8 mouse cellular contexts compared by ENCODE assay signal in the genomic region with DNA sequence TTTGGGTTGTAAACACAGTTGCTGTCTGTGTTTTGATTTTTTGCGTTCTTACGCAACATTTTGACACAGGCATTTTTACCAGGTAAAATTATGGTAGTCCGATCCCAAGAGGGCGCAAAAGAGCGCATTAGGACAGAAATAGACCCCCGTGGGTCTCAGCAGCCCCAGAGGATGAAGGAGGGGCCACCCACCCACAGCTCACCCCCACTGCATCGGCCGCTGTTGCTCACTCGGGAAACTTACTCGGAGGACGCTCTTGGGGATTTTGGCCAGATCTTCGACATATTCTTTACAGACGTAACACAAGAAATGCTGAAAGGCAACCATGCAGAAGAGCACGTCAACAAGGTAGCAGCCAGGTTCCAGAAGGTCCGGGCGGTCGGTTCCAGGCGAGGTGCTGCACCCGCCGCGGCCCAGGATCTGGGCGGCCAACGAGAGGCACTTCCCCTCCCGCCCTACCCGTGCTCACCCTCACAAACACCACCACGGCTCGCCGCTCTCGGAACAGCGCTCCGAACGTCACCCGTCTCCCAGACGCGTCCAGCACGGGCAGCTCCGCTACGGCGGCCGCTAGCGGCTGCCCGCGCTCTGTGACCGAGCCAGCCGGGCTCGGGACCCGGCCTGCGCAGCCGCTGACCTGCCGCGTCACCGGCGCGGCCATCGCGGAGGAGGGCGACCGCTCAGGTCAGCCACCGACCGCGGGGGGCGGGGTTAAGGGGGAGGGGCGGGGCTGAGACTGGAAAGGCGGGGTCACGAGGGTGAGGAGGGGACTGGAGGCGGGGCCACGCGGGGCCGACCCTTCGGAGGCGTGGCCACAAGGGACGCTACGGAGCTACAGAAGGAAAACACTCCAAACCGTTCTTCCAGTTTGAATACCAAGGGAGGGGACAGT. TPM values are rescaled to one million over a fixed set of nuclear protein-coding genes. Genes with fewer than 3 reads are reported as not detected.
DNase-seq lines count a peak whose midpoint lies in the region; ATAC-seq and TF ChIP-seq lines count a peak whose summit lies in the region.

A gene (minus strand): TSS at position 687 of the 892 bp plus-strand sequence.

- WGBS in heart, embryonic 10.5 days, result under 1% methylated on average over 70 of the region's 74 CpGs
- under 1% methylated on average over 74 of the region's 74 CpGs for WGBS in kidney, embryonic 14.5 days
- under 1% methylated on average over 73 of the region's 74 CpGs for WGBS in limb, embryonic 15.5 days
- WGBS in midbrain, postnatal 0 days, result 1% methylated on average over 59 of the region's 74 CpGs

- H3K79me3 ChIP-seq in C2C12 (ENCODE audit: low read depth), result peaks cover 1% of the 10 kb centered on the region

- TF ChIP-seq POLR2A in brain, embryonic 14.5 days (IDR thresholded peaks at IDR 0.05; ENCODE audit: borderline replicate concordance, extremely low read depth, insufficient read depth, insufficient read length, poor library complexity, severe bottlenecking), result peak; percentile 82

- peak within 1 kb of the TSS; percentile 80 for H3ac ChIP-seq in C2C12 (ENCODE audit: control insufficient read depth, insufficient read length, low read depth)

- H3K4me2 ChIP-seq in kidney, embryonic 14.5 days (replicated peaks; ENCODE audit: low read depth, low read length), result peak within 1 kb of the TSS; percentile 65
- peak within 1 kb of the TSS; percentile 53 for H3K4me2 ChIP-seq in limb, embryonic 15.5 days
- H3K4me2 ChIP-seq in midbrain, postnatal 0 days (ENCODE audit: low read depth, low read length, poor library complexity, severe bottlenecking), result peak within 1 kb of the TSS; percentile 47

- TF ChIP-seq CTCF in C2C12 (IDR thresholded peaks at IDR 0.05; ENCODE audit: control insufficient read depth, insufficient read depth, insufficient read length), result peak; percentile 34
- TF ChIP-seq CTCF in brain, embryonic 14.5 days (IDR thresholded peaks at IDR 0.05; ENCODE audit: borderline replicate concordance, extremely low read depth, insufficient read depth, insufficient read length), result peak; percentile 46
- peak; percentile 62 for TF ChIP-seq CTCF in midbrain, postnatal 0 days (IDR thresholded peaks at IDR 0.05)

- H3K27me3 ChIP-seq in C2C12 (ENCODE audit: control insufficient read depth, insufficient read depth, insufficient read length), result no peaks in the 10 kb centered on the region
- H3K27me3 ChIP-seq in heart, embryonic 10.5 days (ENCODE audit: insufficient read depth, poor library complexity, severe bottlenecking), result no peaks in the 10 kb centered on the region
- no peaks in the 10 kb centered on the region for H3K27me3 ChIP-seq in kidney, embryonic 14.5 days (ENCODE audit: control insufficient read depth, insufficient read depth, low read length)
- H3K27me3 ChIP-seq in limb, embryonic 15.5 days, result 0 out of 2 replicates have a peak, but pooled peaks cover 3% of the 10 kb centered on the region
- H3K27me3 ChIP-seq in midbrain, postnatal 0 days (ENCODE audit: insufficient read depth, low read length), result no peaks in the 10 kb centered on the region

- no peaks in the 10 kb centered on the region for H3K9me3 ChIP-seq in heart, embryonic 10.5 days
- H3K9me3 ChIP-seq in kidney, embryonic 14.5 days (ENCODE audit: control insufficient read depth, low read length), result no peaks in the 10 kb centered on the region
- H3K9me3 ChIP-seq in limb, embryonic 15.5 days, result no peaks in the 10 kb centered on the region
- no peaks in the 10 kb centered on the region for H3K9me3 ChIP-seq in midbrain, postnatal 0 days (ENCODE audit: low read length)

- DNase-seq in brain, embryonic 14.5 days (ENCODE audit: low read depth), result peak; percentile 90
- DNase-seq in heart, embryonic 10.5 days (ENCODE audit: low spot score), result peak; percentile 98
- DNase-seq in midbrain, postnatal 0 days (ENCODE audit: low spot score), result peak; percentile 92
- peak; percentile 87 to 93 for DNase-seq in spleen, postnatal 10 days (ENCODE audit: low spot score in 2 of 2)

- peak; percentile 84 for ATAC-seq in erythroblast, adult 5-6 weeks (replicated peaks; ENCODE audit: low FRiP score, poor library complexity, severe bottlenecking)
- ATAC-seq in kidney, embryonic 14.5 days (ENCODE audit: low FRiP score, low TSS enrichment), result peak; percentile 90
- ATAC-seq in limb, embryonic 15.5 days (ENCODE audit: insufficient number of reproducible peaks, low FRiP score, low TSS enrichment, low read depth), result peak; percentile 88
- peak; percentile 93 for ATAC-seq in midbrain, postnatal 0 days (ENCODE audit: low FRiP score)

- H3K36me3 ChIP-seq in C2C12 (ENCODE audit: control insufficient read depth, insufficient read depth), result peaks cover 6% of the 10 kb centered on the region
- peaks cover 13% of the 10 kb centered on the region for H3K36me3 ChIP-seq in heart, embryonic 10.5 days
- H3K36me3 ChIP-seq in kidney, embryonic 14.5 days (ENCODE audit: control insufficient read depth, insufficient read depth, low read length), result peaks cover 8% of the 10 kb centered on the region; the same call in 1 of the 2 replicates
- peaks cover 8% of the 10 kb centered on the region; the same call in 1 of the 2 replicates for H3K36me3 ChIP-seq in limb, embryonic 15.5 days
- no peaks in the 10 kb centered on the region for H3K36me3 ChIP-seq in midbrain, postnatal 0 days (ENCODE audit: insufficient read depth, low read length)

- H3K79me2 ChIP-seq in C2C12 (ENCODE audit: control insufficient read depth, insufficient read depth), result peaks cover 8% of the 10 kb centered on the region

- H3K4me3 ChIP-seq in C2C12 (ENCODE audit: insufficient read depth, poor library complexity, severe bottlenecking), result peak within 1 kb of the TSS; percentile 60
- H3K4me3 ChIP-seq in heart, embryonic 10.5 days, result peak within 1 kb of the TSS; percentile 74
- H3K4me3 ChIP-seq in kidney, embryonic 14.5 days (ENCODE audit: low read length), result peak within 1 kb of the TSS; percentile 69
- H3K4me3 ChIP-seq in limb, embryonic 15.5 days, result peak within 1 kb of the TSS; percentile 67
- peak within 1 kb of the TSS; percentile 67 for H3K4me3 ChIP-seq in midbrain, postnatal 0 days (ENCODE audit: low read depth, low read length)

- H3K4me1 ChIP-seq in heart, embryonic 10.5 days, result peaks cover 28% of the 10 kb centered on the region; the same call in 1 of the 2 replicates
- no peaks in the 10 kb centered on the region; the same call in 1 of the 2 replicates for H3K4me1 ChIP-seq in kidney, embryonic 14.5 days (ENCODE audit: control insufficient read depth, insufficient read depth, low read length)
- H3K4me1 ChIP-seq in limb, embryonic 15.5 days, result peaks cover 16% of the 10 kb centered on the region
- H3K4me1 ChIP-seq in midbrain, postnatal 0 days (ENCODE audit: insufficient read depth, low read length), result no peaks in the 10 kb centered on the region

- peak within 1 kb of the TSS; percentile 67 for H3K9ac ChIP-seq in kidney, embryonic 14.5 days (ENCODE audit: low read depth, low read length)
- peak within 1 kb of the TSS; percentile 65 for H3K9ac ChIP-seq in limb, embryonic 15.5 days
- H3K9ac ChIP-seq in midbrain, postnatal 0 days (replicated peaks; ENCODE audit: low read length, poor library complexity, severe bottlenecking), result peak within 1 kb of the TSS; percentile 70

- peak within 1 kb of the TSS; percentile 94 for H3K27ac ChIP-seq in heart, embryonic 10.5 days
- H3K27ac ChIP-seq in kidney, embryonic 14.5 days (ENCODE audit: low read depth, low read length), result peak within 1 kb of the TSS; percentile 92
- peak within 1 kb of the TSS; percentile 89 for H3K27ac ChIP-seq in limb, embryonic 15.5 days
- peak within 1 kb of the TSS; percentile 72 for H3K27ac ChIP-seq in midbrain, postnatal 0 days (ENCODE audit: low read depth, low read length)

TF ChIP-seq in C2C12, 6 proteins besides CTCF, POLR2A, EP300 and RAD21:
- TF ChIP-seq CEBPB (IDR thresholded peaks at IDR 0.05; ENCODE audit: low read depth) (peak; percentile 87), MYOG (IDR thresholded peaks at IDR 0.05; ENCODE audit: control insufficient read depth, extremely low read depth, insufficient read length) (no peak), FOSL1 (IDR thresholded peaks at IDR 0.05; ENCODE audit: insufficient read depth, low read length, poor library complexity, severe bottlenecking) (no peak), USF1 (IDR thresholded peaks at IDR 0.05; ENCODE audit: low read depth) (no peak), MYOD1 (IDR thresholded peaks at IDR 0.05; ENCODE audit: control insufficient read depth, insufficient read length, low read depth) (no peak), MAX (IDR thresholded peaks at IDR 0.05) (no peak)

RNA-seq across cellular contexts. Expression of the gene that starts here (rescaled TPM):
- 8.3 TPM for polyA plus RNA-seq in C2C12 (2012; fragmentation: generic; extraction: Trizol)
- polyA plus RNA-seq in brain, embryonic 14.5 days (2012; rRNA removed), result 4.7 and 5.8 TPM in 2 replicates
- 3.1 and 6.5 TPM in 2 replicates for total RNA-seq in erythroblast, adult 5-6 weeks (2015; ENCODE audit: low replicate concordance)
- 11.8 and 13.0 TPM in 2 replicates for total RNA-seq in erythroblast, adult 5-6 weeks (2017; ENCODE audit: low replicate concordance)
- polyA plus RNA-seq in heart, embryonic 10.5 days (2016; fragmentation: Nextera tagmentation; extraction: Ambion mirVana), result 58.6 and 60.3 TPM in 2 replicates
- polyA plus RNA-seq in kidney, embryonic 14.5 days (2014; fragmentation: Nextera tagmentation; extraction: Ambion mirVana), result 32.7 and 47.0 TPM in 2 replicates
- 44.8 and 46.3 TPM in 2 replicates for polyA plus RNA-seq in limb, embryonic 15.5 days (2015; fragmentation: Nextera tagmentation; extraction: Ambion mirVana)
- total RNA-seq in midbrain, postnatal 0 days (2014; rRNA removed), result 12.3 and 12.6 TPM in 2 replicates
- 12.0 and 13.5 TPM in 2 replicates for polyA plus RNA-seq in midbrain, postnatal 0 days (2015; fragmentation: Nextera tagmentation; extraction: Ambion mirVana)

Comparison
In these comparisons a context has a peak if more than half of its experiments do, and no peak if none do; other contexts are left out.
1. Peak in every context shown above with its lines: DNase-seq, ATAC-seq, H3K4me3 ChIP-seq and H3K27ac ChIP-seq.